Mouse (Mus musculus) urinary bladder, adult 18-20 months (tissue): ENCODE measurements around the gene Ubtf.
"Not testable (repeated sequence)": the region's sequence is repeated elsewhere in the genome, so short reads cannot be mapped to it uniquely, and the experiment has no call there.

Experiments used
- DNase-seq, 2 experiments: peaks; one replicate each; pipeline ENCODE4 v3.0.0; 2022; ENCODE audit warnings: low spot score in 2 of 2, mixed read lengths in 2 of 2

The Ubtf gene

DNA sequence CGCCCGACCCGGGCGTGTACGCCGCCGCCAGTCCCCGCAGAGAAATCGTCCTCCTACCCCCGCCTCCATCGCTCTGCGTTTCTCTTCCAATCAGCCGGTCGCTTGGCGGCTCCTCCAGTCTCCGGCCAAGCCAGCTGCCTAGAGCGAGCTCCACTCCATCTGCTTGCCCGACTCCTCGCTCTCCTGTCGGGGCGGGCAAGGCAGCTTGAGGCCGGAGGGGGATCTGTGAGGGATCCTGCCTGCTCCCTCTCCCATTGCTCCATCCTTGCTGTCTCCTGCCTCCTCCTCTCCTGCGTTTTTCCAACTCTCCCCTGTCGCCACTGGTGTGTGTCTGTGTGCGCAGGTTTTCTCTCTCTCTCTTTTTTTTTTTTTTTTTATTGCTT is at the start of gene Ubtf:
TSS of gene Ubtf (minus strand) at position 333 of the 383 bp plus-strand sequence.
- peak; percentile 72 to 77 for DNase-seq

DNA sequence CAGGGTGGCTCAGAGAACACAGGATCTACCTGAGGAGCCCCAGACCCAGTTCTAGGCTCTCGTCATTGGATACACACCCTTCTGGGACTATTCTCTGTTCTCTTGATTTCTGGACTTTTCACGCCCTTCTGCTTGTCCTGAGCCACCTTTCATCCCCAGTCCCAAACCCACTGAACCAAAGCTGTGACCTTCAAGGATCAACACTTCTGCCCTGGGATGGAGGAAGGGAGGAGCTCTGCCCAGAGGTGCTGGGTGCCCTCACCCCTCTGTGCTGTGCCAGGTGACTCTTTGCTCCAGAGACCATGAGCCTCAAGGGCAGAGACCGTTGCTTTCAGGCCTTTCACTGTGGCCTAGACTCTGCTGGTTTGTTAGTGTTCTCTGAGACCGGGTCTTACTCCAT is 49.7 kb upstream of the Ubtf start:
- no peak for DNase-seq

GRCm38 (mm10) chr11:102368347-102368746 is 48.8 kb upstream of the Ubtf start:
- DNase-seq: no peak

- DNase-seq: no peak
These were observed 48.1 kb upstream of the Ubtf start for GRCm38 (mm10) chr11:102367504-102368280.

DNA sequence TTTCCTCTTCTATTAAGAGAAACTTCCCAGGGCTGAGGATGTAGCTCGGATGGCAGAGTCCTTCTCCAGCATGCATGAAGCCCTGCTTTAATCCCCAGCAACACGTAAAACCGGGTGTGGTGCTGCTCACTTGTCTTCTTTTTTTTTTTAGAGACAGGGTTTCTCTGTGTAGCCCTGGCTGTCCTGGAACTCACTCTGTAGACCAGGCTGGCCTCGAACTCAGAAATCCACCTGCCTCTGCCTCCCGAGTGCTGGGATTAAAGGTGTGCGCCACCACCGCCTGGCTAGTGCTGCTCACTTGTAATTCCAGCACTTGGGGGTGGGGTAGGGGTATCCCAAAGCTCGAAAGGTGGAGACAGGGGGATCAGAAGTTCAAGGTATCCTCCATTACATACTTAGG is 46.6 kb upstream of the Ubtf start, which contains the start of gene Slc4a1:
TSS of gene Slc4a1 (minus strand) at position 101 of the 400 bp plus-strand sequence.
- not testable (repeated sequence) for DNase-seq

- no peak for DNase-seq
These were observed 46.2 kb upstream of the Ubtf start for GRCm38 (mm10) chr11:102365699-102366098.

DNA sequence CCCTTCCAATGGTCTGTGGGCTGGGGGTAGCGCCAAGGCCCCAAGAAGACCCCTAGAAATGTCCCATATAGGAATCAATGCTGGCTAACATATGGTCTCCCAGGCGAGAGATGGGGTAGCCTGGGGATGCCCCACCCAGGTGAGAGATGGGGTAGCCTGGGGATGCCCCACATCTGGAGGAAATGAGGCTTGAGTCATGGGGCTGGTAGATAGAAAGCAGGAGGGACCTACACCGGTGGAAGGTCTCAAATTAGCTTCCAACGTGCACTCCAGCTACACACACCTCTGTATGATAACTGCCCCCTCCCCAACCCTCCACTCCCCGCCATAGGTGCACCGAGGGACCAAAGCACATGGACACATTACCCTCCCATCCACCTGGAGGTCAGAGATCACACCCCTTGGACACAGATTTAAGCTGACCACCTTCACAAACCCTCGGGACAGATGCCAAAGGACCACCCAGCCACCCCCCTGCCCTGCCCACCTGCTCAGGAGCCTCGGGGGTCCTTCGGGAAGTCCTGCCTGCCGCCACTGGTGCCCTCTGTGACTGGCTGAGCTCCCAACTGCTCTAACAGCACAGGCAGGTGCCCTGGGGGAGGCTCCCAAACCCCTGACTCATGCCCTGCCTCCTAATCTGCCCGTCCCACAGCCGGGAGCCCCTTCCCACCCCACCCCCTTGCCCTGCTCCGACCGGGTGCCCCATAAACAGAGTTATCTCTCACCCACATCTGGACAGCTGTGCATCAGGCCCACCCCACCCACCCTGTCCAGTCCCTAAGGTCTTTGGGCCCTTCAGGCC is 45.2 kb upstream of the Ubtf start:
- DNase-seq: no peak

DNA sequence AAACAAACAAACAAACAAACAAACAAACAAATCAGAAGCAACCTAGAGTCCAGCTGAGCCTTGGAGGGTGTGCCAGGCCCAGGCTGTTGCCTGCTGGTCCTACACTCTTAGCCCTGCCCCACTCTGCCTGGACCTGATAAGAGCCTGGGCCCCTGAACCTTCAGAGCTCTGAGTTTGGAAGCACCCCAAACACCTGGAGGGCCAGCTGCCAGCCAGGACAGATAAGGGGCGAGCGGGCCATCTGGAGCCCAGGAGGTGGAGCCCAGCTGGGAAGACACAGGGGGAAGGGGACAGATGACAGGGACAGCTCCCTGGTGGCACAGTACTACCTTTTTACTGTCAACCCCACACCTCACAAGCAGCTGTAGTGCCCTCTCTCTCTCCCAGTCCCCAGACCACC is 44.1 kb upstream of the Ubtf start:
- no peak for DNase-seq

GRCm38 (mm10) chr11:102361776-102362495 is 42.4 kb upstream of the Ubtf start:
- DNase-seq: no peak

DNA sequence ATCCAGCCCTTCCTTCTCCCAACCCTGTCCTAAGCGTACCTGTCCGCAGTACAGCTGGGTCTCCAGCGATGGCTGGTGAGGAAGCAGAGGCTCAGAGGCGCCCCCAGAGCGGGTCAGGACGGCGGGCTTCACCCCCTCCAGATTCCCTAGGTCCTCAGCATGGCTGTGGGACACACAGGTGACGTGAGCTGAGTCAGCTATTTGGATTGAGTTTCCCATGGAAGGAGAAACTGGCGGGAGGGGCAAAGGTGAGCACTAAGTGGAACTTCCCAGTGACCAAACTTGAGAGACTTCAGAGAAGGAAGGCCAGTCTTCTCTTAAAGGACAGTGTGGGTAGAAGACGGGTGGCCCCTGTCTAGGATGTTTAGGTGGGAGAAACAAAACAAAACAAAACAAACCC is 38.8 kb upstream of the Ubtf start:
- no peak for DNase-seq

DNA sequence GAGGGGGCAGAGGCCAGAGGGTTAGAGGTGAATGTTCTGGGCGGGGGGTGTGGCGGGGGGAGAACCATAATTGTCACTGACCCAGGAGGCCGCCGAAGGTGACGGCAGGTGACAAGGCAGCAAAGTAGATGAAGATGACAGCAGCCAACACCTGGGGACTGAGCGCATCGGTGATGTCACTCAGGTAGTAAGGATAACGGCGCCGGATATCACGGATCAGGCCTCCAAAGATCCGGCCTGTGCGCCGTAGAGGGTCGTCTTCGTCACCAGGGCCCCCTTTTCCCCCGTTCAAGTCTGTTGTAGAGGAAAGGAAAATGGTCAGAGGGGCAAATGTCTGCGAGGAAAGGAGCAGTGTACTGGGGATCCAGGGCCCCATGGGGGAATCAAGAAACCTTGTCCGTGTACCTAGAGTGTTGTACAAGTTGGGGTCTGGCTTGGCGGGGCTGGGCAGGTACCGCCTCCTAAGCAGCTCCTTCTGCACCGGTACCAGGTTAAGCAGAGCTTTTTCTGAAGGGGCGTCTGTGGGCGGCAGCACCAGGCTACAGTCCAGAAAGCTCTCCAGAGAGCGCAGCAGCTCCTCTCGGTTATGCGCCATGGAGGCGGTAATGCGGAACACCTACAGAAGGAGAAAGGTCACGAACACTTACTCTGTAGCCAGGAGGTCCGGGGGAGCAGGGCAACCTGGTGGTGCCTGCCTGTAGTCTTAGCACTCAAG is 37.3 kb upstream of the Ubtf start:
- no peak for DNase-seq

- no peak for DNase-seq
These were observed 36.6 kb upstream of the Ubtf start for GRCm38 (mm10) chr11:102356190-102356589.

GRCm38 (mm10) chr11:102355501-102355900 is 36.0 kb upstream of the Ubtf start:
- no peak for DNase-seq

- DNase-seq: no peak
These were observed 33.5 kb upstream of the Ubtf start for GRCm38 (mm10) chr11:102353021-102353431.

- DNase-seq: no peak
These were observed 32.8 kb upstream of the Ubtf start for GRCm38 (mm10) chr11:102352378-102352777.

GRCm38 (mm10) chr11:102350981-102351523 is 31.5 kb upstream of the Ubtf start:
- no peak for DNase-seq

- DNase-seq: no peak
These were observed 30.9 kb upstream of the Ubtf start for GRCm38 (mm10) chr11:102350416-102350815.

DNA sequence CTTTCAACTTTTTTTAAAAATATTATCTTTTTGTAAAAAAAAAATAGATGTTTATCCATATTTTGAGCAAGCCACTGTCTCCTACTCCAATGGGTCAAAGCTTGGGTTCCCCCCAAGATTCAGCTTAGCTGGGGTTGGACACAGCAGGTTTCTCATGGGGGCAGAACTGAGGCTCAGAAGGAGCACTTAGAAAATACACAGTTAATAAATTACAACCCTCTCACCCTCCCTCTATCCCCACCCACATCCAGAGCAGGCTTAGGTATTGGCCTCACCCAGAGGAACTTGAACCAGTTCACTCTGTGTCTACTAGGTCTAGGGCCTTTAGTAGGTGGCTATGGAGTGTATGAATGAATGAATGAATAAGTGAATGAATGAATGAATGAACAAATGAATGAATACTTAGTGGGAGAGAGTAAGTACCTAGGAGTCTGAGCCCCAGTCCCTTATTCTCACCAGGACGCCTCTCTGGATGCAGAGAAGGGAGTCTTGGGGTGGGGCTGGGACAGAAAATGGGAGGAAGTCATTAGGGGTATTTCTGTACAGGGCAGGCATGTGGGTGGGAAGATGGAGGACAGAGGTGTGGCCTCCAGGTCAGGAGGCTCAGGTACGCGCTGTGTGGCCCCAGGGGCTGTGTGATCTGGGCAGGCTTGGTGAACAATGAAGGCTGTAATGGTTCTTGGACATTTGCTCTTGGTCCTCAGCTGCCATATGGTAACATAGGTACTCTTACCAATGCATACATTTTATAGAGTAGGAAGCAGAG is 29.8 kb upstream of the Ubtf start:
- no peak for DNase-seq

- no peak for DNase-seq
These were observed 29.2 kb upstream of the Ubtf start for GRCm38 (mm10) chr11:102348771-102349170.

DNA sequence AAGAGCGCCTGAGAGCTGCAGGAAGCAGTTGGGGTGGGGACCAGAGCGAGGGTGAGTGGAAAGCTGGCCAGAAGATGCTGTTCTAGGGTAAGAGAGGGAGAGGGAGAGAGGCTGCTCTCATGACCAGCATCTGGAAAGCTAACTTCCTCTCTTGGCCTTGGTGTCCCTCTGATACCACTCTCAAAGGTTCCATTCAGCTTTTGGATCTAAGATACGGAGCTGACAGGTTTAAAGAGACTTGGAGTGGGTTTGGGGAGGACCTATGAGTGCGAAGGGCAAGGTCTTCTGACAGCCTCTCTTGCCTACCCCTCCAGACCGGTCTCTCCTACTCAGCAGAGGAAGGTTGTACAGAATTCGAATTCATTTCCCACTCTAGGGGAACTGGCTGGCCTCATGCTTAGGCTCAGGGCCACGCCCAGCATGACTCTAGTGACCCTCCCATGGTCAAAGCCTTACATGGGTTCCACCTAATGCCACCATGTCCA is 28.6 kb upstream of the Ubtf start:
- no peak for DNase-seq
